Mouse (Mus musculus) midbrain, embryonic 12.5 days (tissue): ENCODE results near the gene Clcc1. TPM values are rescaled to one million over a fixed set of nuclear protein-coding genes. Genes with fewer than 3 reads are reported as not detected.
"Not testable (repeated sequence)": the region's sequence is repeated elsewhere in the genome, so short reads cannot be mapped to it uniquely, and the experiment has no call there.

Experiments used
- ATAC-seq: fragments of 200-750 bp; cut with Nextera tagmentation; 2 replicates; pipeline ENCODE4 v1.8.0; 2017; ENCODE audit warnings: low read depth, moderate TSS enrichment, moderate library complexity; ENCODE audit not compliant: low FRiP score
- H3K27ac ChIP-seq: fragments of 300-500 bp; sonication (generic); replicated peaks from 2 replicates; pipeline ENCODE4 v1.5.1; 2016; ENCODE audit warnings: mild to moderate bottlenecking
- H3K27me3 ChIP-seq: fragments of 300-500 bp; sonication (generic); 2 replicates; pipeline ENCODE4 v1.6.1; 2016; ENCODE audit warnings: mild to moderate bottlenecking
- H3K36me3 ChIP-seq: fragments of 300-500 bp; sonication (generic); 2 replicates; pipeline ENCODE4 v1.6.1; 2016
- H3K4me1 ChIP-seq: fragments of 300-500 bp; sonication (generic); 2 replicates; pipeline ENCODE4 v1.6.1; 2016
- H3K4me2 ChIP-seq: fragments of 300-500 bp; sonication (generic); replicated peaks from 2 replicates; pipeline ENCODE4 v1.6.1; 2016; ENCODE audit warnings: mild to moderate bottlenecking, moderate library complexity
- H3K4me3 ChIP-seq: fragments of 300-500 bp; sonication (generic); 2 replicates; pipeline ENCODE4 v1.5.1; 2016; ENCODE audit warnings: mild to moderate bottlenecking
- H3K9ac ChIP-seq: fragments of 300-500 bp; sonication (generic); replicated peaks from 2 replicates; pipeline ENCODE4 v1.6.1; 2016; ENCODE audit warnings: mild to moderate bottlenecking, moderate library complexity
- H3K9me3 ChIP-seq: fragments of 300-500 bp; sonication (generic); 2 replicates; pipeline ENCODE4 v1.6.1; 2016; ENCODE audit warnings: mild to moderate bottlenecking
- WGBS: fragments of 180-500 bp; shearing (Covaris S2); methylation state at CpG from one replicate; pipeline ENCODE4 v1.1.7; 2016; 5-methylcytosine and 5-hydroxymethylcytosine counted together
- polyA plus RNA-seq: library from polyadenylated mRNA; unstranded; fragments of >200 nt; fragmentation: Nextera tagmentation; extraction: Ambion mirVana; gene quantifications from 2 replicates; pipeline ENCODE4 v1.2.1, GENCODE M21; 2016

Clcc1 gene
- polyA plus RNA-seq, 1 experiment from 2014 or later = 64.8 TPM

GRCm38 (mm10) chr3:108660941-108661340 lies 7.2 kb downstream of the Clcc1 start:
- no peak for ATAC-seq
- no peaks in the 10 kb centered on the region for H3K27me3 ChIP-seq
- H3K9me3 ChIP-seq = no peaks in the 10 kb centered on the region
- H3K27ac ChIP-seq = no peak overlapping the region
- WGBS = 82% methylated on average over 1 of the region's 1 CpGs
- peaks cover 49% of the 10 kb centered on the region for H3K36me3 ChIP-seq
- no peak overlapping the region for H3K9ac ChIP-seq
- H3K4me3 ChIP-seq = no peak overlapping the region
- no peaks in the 10 kb centered on the region for H3K4me1 ChIP-seq
- H3K4me2 ChIP-seq = no peak overlapping the region

DNA sequence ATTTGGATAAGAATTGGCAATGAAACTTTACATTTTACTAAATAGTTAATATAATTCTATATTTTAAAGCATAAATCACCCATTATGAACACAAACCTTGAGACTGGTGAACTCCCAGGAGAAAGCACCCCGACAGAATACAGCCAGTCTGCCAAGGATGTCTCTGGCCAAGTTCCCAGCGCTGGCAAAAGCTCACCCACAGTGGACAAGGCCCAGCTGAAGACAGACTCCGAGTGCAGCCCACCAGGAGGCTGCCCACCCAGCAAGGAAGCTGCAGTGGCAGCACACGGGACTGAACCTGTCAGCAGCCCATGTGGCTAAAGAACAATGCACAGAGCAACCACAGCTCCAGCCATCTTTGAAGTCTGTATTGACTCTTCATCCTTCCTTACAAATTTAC lies 22.9 kb downstream of the Clcc1 start:
- no peak for ATAC-seq
- Histone ChIP-seq H3K4me2 (no peak overlapping the region), H3K36me3 (peaks cover 89% of the 10 kb centered on the region), H3K27me3 (no peaks in the 10 kb centered on the region), H3K27ac (no peak overlapping the region), H3K4me1 (no peaks in the 10 kb centered on the region), H3K9ac (no peak overlapping the region), H3K9me3 (no peaks in the 10 kb centered on the region), H3K4me3 (no peak overlapping the region)
- 81% methylated on average over 4 of the region's 4 CpGs for WGBS

DNA sequence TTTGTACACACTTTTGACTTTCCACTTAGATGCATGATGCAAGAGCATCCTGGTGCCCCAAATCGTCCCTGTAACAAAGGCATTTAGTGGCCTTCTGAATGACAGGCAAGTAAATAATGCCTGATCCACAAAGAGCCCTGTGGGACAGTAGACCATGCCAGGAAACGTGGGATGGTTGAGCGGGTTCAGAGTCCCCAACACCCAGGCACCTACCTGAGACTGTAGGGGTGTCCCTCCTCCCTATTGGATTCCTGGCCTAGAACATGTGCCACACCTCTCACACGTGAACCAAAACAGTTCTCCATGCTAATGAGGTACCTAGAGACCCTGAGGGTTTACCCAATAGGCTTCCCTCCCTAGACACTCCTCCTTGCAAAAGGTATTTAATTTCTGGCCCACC lies 27.3 kb downstream of the Clcc1 start:
- no peak for ATAC-seq
- H3K9ac ChIP-seq = no peak overlapping the region
- no peak overlapping the region for H3K27ac ChIP-seq
- WGBS = 91% methylated on average over 4 of the region's 4 CpGs
- no peaks in the 10 kb centered on the region for H3K9me3 ChIP-seq
- H3K4me3 ChIP-seq = no peak overlapping the region
- peaks cover 90% of the 10 kb centered on the region for H3K36me3 ChIP-seq
- no peaks in the 10 kb centered on the region for H3K27me3 ChIP-seq
- no peaks in the 10 kb centered on the region for H3K4me1 ChIP-seq
- H3K4me2 ChIP-seq = no peak overlapping the region

DNA sequence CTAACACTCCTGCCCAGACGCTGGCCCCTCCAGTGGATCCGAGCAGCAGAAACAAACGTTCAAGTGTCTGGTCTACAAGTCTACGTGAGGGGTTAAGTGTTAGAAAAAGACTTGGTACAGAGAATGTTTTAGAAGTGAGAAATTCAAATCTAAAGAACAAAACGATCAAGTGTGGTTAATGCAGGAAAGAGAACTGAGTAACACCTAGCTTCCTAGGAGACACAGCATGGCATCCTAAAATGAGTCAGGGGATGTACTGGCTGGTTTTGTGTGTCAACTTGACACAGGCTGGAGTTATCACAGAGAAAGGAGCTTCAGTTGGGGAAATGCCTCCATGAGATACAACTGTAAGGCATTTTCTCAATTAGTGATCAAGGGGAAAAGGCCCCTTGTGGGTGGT lies 29.9 kb downstream of the Clcc1 start:
- H3K9me3 ChIP-seq, H3K27ac ChIP-seq, H3K9ac ChIP-seq, ATAC-seq, H3K4me2 ChIP-seq, H3K27me3 ChIP-seq, H3K4me3 ChIP-seq, H3K4me1 ChIP-seq: not testable (repeated sequence)
- 96% methylated on average over 5 of the region's 5 CpGs for WGBS
- H3K36me3 ChIP-seq = peaks cover 81% of the 10 kb centered on the region

GRCm38 (mm10) chr3:108685701-108686100 lies 32.0 kb downstream of the Clcc1 start:
- no peak for ATAC-seq
- H3K9me3 ChIP-seq = no peaks in the 10 kb centered on the region
- H3K4me1 ChIP-seq = 0 out of 2 replicates have a peak, but pooled peaks cover 2% of the 10 kb centered on the region
- H3K9ac ChIP-seq = no peak overlapping the region
- H3K4me3 ChIP-seq = no peak overlapping the region
- H3K36me3 ChIP-seq = peaks cover 78% of the 10 kb centered on the region
- H3K27me3 ChIP-seq = no peaks in the 10 kb centered on the region
- 97% methylated on average over 7 of the region's 7 CpGs for WGBS
- H3K4me2 ChIP-seq = no peak overlapping the region
- no peak overlapping the region for H3K27ac ChIP-seq

GRCm38 (mm10) chr3:108689015-108689441 lies 35.3 kb downstream of the Clcc1 start:
- no peak overlapping the region for H3K27ac ChIP-seq
- H3K4me3 ChIP-seq = no peak overlapping the region
- no peak overlapping the region for H3K9ac ChIP-seq
- H3K27me3 ChIP-seq = no peaks in the 10 kb centered on the region
- no peak overlapping the region for H3K4me2 ChIP-seq
- peaks cover 55% of the 10 kb centered on the region for H3K36me3 ChIP-seq
- H3K9me3 ChIP-seq = no peaks in the 10 kb centered on the region
- H3K4me1 ChIP-seq = 0 out of 2 replicates have a peak, but pooled peaks cover 2% of the 10 kb centered on the region
- 75% methylated on average over 6 of the region's 6 CpGs for WGBS
- no peak for ATAC-seq

GRCm38 (mm10) chr3:108689446-108689845 lies 35.7 kb downstream of the Clcc1 start:
- Histone ChIP-seq H3K4me2 (no peak overlapping the region), H3K4me1 (0 out of 2 replicates have a peak, but pooled peaks cover 2% of the 10 kb centered on the region), H3K27ac (no peak overlapping the region), H3K36me3 (peaks cover 55% of the 10 kb centered on the region), H3K4me3 (no peak overlapping the region), H3K9me3 (no peaks in the 10 kb centered on the region), H3K27me3 (no peaks in the 10 kb centered on the region), H3K9ac (no peak overlapping the region)
- 85% methylated on average over 8 of the region's 8 CpGs for WGBS
- no peak for ATAC-seq

DNA sequence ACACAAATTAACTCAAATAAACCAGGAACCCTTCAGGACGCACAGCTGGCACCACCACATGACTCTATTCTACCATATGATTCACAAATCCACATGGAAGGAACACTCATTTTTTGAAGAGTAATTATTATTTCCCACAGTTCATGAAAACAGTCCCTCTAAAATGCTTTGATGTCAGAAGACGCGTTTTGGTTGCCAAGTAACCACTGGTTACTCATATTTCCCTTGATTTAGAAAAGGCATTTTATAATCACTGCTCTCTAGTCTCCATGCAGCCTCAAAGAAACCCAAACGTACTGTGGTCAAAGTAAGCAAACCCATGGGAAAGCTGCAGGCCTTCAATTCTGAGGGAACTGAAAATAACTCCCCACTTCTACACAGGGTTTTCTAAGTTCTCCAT lies 36.3 kb downstream of the Clcc1 start:
- Histone ChIP-seq H3K9me3 (no peaks in the 10 kb centered on the region), H3K4me3 (no peak overlapping the region), H3K36me3 (peaks cover 60% of the 10 kb centered on the region), H3K27me3 (no peaks in the 10 kb centered on the region), H3K27ac (no peak overlapping the region), H3K9ac (no peak overlapping the region), H3K4me2 (no peak overlapping the region), H3K4me1 (0 out of 2 replicates have a peak, but pooled peaks cover 2% of the 10 kb centered on the region)
- ATAC-seq = no peak
- 80% methylated on average over 4 of the region's 4 CpGs for WGBS

DNA sequence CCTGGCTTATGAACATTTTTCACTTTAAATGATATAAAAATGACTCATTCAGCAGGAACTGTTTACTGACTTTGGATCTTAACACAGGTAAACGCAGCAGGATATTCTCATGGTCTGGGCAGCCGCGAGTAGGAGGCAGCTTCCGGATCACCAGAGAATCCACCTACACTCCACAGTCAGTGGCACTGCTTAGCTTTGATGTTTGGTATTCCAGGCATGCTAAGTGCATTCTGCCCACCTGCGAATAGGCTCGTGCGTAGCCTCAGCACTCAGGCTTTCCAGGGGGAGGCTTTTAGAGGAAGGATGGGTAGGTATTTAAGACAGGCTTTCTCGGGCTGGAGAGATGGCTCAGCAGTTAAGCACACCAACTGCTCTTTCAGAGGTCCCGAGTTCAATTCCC lies 40.6 kb downstream of the Clcc1 start:
- Histone ChIP-seq H3K4me3 (no peak overlapping the region), H3K9ac (no peak overlapping the region), H3K4me2 (no peak overlapping the region), H3K27ac (no peak overlapping the region), H3K9me3 (no peaks in the 10 kb centered on the region), H3K27me3 (no peaks in the 10 kb centered on the region), H3K36me3 (peaks cover 64% of the 10 kb centered on the region), H3K4me1 (no peaks in the 10 kb centered on the region)
- 92% methylated on average over 9 of the region's 9 CpGs for WGBS
- no peak for ATAC-seq

GRCm38 (mm10) chr3:108698662-108699061 lies 44.9 kb downstream of the Clcc1 start:
- Histone ChIP-seq H3K4me3 (no peak overlapping the region), H3K27ac (no peak overlapping the region), H3K4me1 (no peaks in the 10 kb centered on the region), H3K27me3 (no peaks in the 10 kb centered on the region), H3K9me3 (no peaks in the 10 kb centered on the region), H3K9ac (no peak overlapping the region), H3K4me2 (no peak overlapping the region), H3K36me3 (peaks cover 77% of the 10 kb centered on the region)
- WGBS = 96% methylated on average over 8 of the region's 8 CpGs
- ATAC-seq = no peak

GRCm38 (mm10) chr3:108699786-108700185 lies 46.1 kb downstream of the Clcc1 start:
- no peaks in the 10 kb centered on the region for H3K4me1 ChIP-seq
- no peak overlapping the region for H3K27ac ChIP-seq
- no peak overlapping the region for H3K9ac ChIP-seq
- no peak overlapping the region for H3K4me2 ChIP-seq
- no peaks in the 10 kb centered on the region for H3K27me3 ChIP-seq
- ATAC-seq = no peak
- no peaks in the 10 kb centered on the region for H3K9me3 ChIP-seq
- H3K36me3 ChIP-seq = peaks cover 69% of the 10 kb centered on the region
- no peak overlapping the region for H3K4me3 ChIP-seq
- WGBS = 90% methylated on average over 4 of the region's 4 CpGs

DNA sequence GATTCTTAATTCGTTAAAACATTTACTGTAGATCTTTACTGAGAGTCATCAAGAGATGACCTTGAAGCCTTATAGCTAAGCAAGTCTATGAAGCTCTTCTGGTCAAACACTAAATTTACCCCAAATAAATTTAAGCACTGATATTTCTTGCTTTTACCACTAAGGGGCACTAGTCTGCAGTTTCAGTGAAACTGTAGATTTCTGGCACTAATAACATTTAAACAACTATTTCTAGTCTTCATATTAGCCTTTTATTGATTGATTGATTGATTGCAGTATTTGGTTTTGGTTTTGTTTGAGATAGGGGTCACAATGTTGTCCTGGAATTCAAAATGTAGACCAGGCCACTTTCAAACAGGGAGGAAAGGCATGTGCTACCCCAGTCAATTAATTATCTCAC lies 47.5 kb downstream of the Clcc1 start:
- H3K4me2 ChIP-seq = no peak overlapping the region
- H3K9ac ChIP-seq = no peak overlapping the region
- no peak overlapping the region for H3K4me3 ChIP-seq
- no peaks in the 10 kb centered on the region for H3K4me1 ChIP-seq
- WGBS = 74% methylated on average over 1 of the region's 1 CpGs
- ATAC-seq = no peak
- no peaks in the 10 kb centered on the region for H3K27me3 ChIP-seq
- no peaks in the 10 kb centered on the region for H3K9me3 ChIP-seq
- no peak overlapping the region for H3K27ac ChIP-seq
- peaks cover 56% of the 10 kb centered on the region for H3K36me3 ChIP-seq

DNA sequence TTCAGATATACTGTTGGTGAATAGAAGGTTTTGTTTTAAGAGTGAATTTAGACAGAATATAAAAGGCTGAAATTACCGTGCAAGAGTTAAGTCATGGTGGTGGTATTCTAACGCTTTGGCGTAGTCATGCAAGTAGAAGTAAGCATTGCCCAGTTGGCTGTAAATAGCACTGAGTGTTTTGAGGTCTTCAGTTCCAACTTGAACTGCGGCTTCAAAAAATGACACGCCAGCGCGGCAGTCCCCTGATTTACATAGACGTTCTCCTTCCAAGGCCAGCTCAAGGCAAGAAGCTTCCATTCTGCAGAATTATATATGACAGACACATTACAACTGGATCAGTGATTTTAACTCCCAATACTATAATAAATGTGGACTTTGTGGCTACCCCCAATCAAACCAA lies 49.1 kb downstream of the Clcc1 start:
- no peak overlapping the region for H3K4me2 ChIP-seq
- no peak overlapping the region for H3K27ac ChIP-seq
- 95% methylated on average over 8 of the region's 8 CpGs for WGBS
- H3K9ac ChIP-seq = no peak overlapping the region
- ATAC-seq = no peak
- peaks cover 44% of the 10 kb centered on the region for H3K36me3 ChIP-seq
- no peak overlapping the region for H3K4me3 ChIP-seq
- no peaks in the 10 kb centered on the region for H3K4me1 ChIP-seq
- H3K27me3 ChIP-seq = no peaks in the 10 kb centered on the region
- H3K9me3 ChIP-seq = no peaks in the 10 kb centered on the region
